Mouse (Mus musculus): ENCODE measurements around the gene Agfg2. TPM values are rescaled to one million over a fixed set of nuclear protein-coding genes. Genes with fewer than 3 reads are reported as not detected.

Agfg2 gene
- polyA plus RNA-seq, 1 experiment from 2014 or later = 23.0 TPM

DNA sequence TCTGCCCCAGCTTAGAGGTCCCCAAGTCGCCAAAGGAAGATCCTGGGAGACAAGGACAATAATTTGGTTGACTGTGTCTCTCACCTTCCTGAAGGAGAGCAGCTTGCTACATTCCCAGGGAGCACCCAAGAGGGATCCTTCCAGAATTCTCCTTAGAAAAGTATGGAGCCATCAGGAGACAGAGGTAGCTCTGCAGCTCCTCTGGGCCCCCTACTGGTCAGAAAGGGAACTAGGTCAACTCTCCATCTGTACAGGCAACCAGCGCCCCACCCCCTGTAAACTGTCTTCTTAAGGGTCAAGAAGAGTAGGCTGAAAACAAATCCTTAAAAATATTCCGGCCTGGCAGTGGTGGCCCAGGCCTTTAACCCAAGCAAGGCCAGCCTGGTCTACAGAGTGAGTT is 32.1 kb downstream of the Agfg2 start:
- Histone ChIP-seq H3K9me3 (no peaks in the 10 kb centered on the region), H3K4me1 (peaks cover 42% of the 10 kb centered on the region), H3K27ac (replicated peaks) (no peak overlapping the region), H3K36me3 (replicated peaks) (peaks cover 43% of the 10 kb centered on the region), H3K27me3 (replicated peaks; ENCODE audit: low read depth, poor library complexity, severe bottlenecking) (no peaks in the 10 kb centered on the region), H3K4me3 (no peak overlapping the region)
- peak; percentile 76 for DNase-seq (ENCODE audit: low spot score)
- WGBS = 17% methylated on average over 3 of the region's 3 CpGs

DNA sequence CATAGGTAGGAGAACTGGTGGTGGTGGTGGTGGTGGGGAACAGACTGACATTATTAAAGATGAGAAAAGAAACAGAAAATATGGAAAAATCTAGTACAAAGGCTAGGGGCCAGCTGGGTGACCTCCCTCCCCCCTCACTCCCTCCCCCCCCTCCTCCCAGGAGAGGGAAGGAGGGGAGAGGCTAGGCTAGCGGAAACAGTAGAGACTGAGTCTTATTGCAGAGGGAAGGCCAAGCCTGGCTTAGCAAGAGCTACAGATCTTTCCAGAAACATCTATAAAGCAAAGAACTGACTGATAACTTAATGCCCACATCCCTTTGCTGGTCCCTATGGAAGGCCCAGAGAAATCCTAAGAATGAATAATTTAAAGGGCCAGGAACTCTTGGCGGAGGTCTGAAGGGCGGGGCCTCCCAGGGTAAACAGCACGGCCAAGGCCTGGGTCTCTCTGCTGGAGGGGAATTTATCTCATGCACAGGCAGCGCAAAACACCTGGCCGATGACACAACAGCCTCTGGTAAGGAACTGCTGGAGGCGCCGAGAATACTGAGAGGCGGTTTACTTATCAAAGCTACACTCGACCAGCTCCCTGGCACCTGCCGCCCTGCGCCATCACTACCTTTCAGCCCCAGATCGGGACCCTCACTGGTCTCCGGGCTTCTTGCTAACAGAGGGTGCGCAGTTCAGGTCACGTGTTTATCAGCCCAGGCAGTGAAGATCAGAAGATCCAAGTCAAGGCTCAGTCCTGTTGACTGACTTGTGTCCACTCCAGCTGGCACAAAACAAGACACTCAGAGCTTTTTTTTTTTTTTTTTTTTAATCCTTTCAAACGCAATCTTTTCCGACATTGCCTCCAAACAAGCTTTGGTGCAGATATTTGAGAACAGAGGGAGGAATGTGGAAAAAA is 34.6 kb downstream of the Agfg2 start:
- Histone ChIP-seq H3K27me3 (replicated peaks; ENCODE audit: low read depth, poor library complexity, severe bottlenecking) (peaks cover 23% of the 10 kb centered on the region), H3K27ac (replicated peaks) (peak overlapping the region; percentile 57), H3K9me3 (no peaks in the 10 kb centered on the region), H3K4me1 (peaks cover 58% of the 10 kb centered on the region), H3K4me3 (peak overlapping the region; percentile 30; the same call in 1 of the 2 replicates), H3K36me3 (replicated peaks) (peaks cover 34% of the 10 kb centered on the region)
- peak; percentile 41 for DNase-seq (ENCODE audit: low spot score)
- 11% methylated on average over 18 of the region's 18 CpGs for WGBS

DNA sequence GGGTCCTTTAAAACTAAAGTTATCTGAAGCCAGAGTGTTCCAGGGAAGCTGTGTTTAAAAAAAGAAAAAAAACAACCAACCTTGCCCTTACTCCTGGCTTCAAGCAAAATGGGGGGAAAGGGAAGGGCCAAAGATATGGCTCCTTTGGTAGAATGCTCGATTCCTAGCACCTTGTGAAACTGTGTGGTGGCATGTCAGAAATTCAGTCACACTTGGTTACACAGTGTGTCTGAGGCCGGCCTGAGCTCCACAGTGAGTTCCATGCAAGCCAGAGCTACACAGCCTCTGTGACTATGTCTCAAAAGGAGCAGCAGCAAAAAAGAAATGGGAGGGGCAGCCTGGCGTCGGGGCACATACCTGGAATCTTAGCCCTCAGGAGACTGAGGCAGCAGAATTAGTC is 35.3 kb downstream of the Agfg2 start:
- H3K27ac ChIP-seq (replicated peaks) = peak overlapping the region; percentile 57; the same call in 1 of the 2 replicates
- DNase-seq (ENCODE audit: low spot score) = no peak
- peaks cover 30% of the 10 kb centered on the region for H3K27me3 ChIP-seq (replicated peaks; ENCODE audit: low read depth, poor library complexity, severe bottlenecking)
- 39% methylated on average over 4 of the region's 4 CpGs for WGBS
- peaks cover 62% of the 10 kb centered on the region for H3K4me1 ChIP-seq
- H3K4me3 ChIP-seq = no peak overlapping the region
- H3K9me3 ChIP-seq = no peaks in the 10 kb centered on the region
- H3K36me3 ChIP-seq (replicated peaks) = peaks cover 28% of the 10 kb centered on the region

DNA sequence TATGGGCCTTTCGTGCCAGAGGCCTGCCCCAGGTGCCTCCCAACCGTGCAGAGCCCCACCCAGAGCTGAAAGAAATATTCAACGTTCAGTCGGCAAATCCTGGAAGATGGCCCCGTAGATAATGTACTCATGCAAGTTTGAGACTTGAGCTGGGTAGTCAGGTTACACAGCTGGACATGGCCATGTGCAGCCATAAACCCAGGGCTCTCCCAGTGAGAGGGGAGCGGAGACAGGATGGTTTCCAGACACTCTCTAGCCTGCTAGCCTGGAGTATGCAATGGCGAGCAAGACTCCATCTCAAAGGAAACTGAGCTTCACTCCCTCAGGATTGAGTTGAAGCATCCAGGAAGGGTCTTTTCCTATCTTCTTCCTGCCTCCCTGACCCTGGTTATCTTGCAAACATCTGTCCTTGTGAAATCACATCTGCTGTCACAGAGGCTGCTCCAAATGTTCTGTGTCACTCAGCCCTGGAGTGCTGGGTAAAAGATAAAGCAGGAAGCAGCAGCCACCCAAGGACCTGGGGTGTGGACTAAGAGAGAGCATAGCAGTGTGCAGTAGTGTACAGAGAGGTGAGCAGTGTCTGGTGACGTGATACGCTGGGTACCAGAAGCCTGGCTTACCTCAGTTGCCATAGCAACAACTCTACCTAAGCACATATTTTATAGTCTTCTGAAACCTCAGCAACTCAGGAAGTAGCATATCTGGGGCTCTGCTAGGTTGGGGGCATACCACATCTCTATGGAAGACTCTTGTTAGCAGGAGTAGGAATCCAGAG is 36.5 kb downstream of the Agfg2 start:
- Histone ChIP-seq H3K9me3 (no peaks in the 10 kb centered on the region), H3K4me3 (no peak overlapping the region), H3K4me1 (peaks cover 66% of the 10 kb centered on the region), H3K27ac (replicated peaks) (no peak overlapping the region), H3K27me3 (replicated peaks; ENCODE audit: low read depth, poor library complexity, severe bottlenecking) (peaks cover 42% of the 10 kb centered on the region), H3K36me3 (replicated peaks) (peaks cover 19% of the 10 kb centered on the region)
- DNase-seq (ENCODE audit: low spot score) = no peak
- WGBS = 67% methylated on average over 9 of the region's 9 CpGs

GRCm38 (mm10) chr5:137645652-137646091 is 38.9 kb downstream of the Agfg2 start, which contains the start of gene Irs3:
Irs3 (minus strand) TSS chr5:137645714.
- peaks cover 27% of the 10 kb centered on the region for H3K36me3 ChIP-seq (replicated peaks)
- peaks cover 50% of the 10 kb centered on the region for H3K27me3 ChIP-seq (replicated peaks; ENCODE audit: low read depth, poor library complexity, severe bottlenecking)
- H3K4me3 ChIP-seq = peak within 1 kb of the TSS; percentile 54
- H3K27ac ChIP-seq (replicated peaks) = peak within 1 kb of the TSS; percentile 48; the same call in 1 of the 2 replicates
- H3K9me3 ChIP-seq = no peaks in the 10 kb centered on the region
- WGBS = 12% methylated on average over 11 of the region's 11 CpGs
- peak; percentile 47 for DNase-seq (ENCODE audit: low spot score)
- peaks cover 58% of the 10 kb centered on the region for H3K4me1 ChIP-seq

GRCm38 (mm10) chr5:137645091-137645651 is 39.4 kb downstream of the Agfg2 start:
- DNase-seq (ENCODE audit: low spot score) = peak; percentile 54
- Histone ChIP-seq H3K27me3 (replicated peaks; ENCODE audit: low read depth, poor library complexity, severe bottlenecking) (peaks cover 50% of the 10 kb centered on the region), H3K27ac (replicated peaks) (peak overlapping the region; percentile 48; the same call in 1 of the 2 replicates), H3K4me3 (peak overlapping the region; percentile 54), H3K9me3 (no peaks in the 10 kb centered on the region), H3K4me1 (peaks cover 61% of the 10 kb centered on the region), H3K36me3 (replicated peaks) (peaks cover 32% of the 10 kb centered on the region)
- 2% methylated on average over 44 of the region's 44 CpGs for WGBS

GRCm38 (mm10) chr5:137644484-137644883 is 40.0 kb downstream of the Agfg2 start:
- Histone ChIP-seq H3K4me1 (peaks cover 55% of the 10 kb centered on the region), H3K27ac (replicated peaks) (0 out of 2 replicates have a peak overlapping the region, but pooled peaks have one; percentile 44), H3K9me3 (no peaks in the 10 kb centered on the region), H3K36me3 (replicated peaks) (peaks cover 39% of the 10 kb centered on the region), H3K27me3 (replicated peaks; ENCODE audit: low read depth, poor library complexity, severe bottlenecking) (peaks cover 50% of the 10 kb centered on the region), H3K4me3 (peak overlapping the region; percentile 31)
- 38% methylated on average over 19 of the region's 19 CpGs for WGBS
- DNase-seq (ENCODE audit: low spot score) = peak; percentile 27

GRCm38 (mm10) chr5:137642886-137643285 is 41.6 kb downstream of the Agfg2 start:
- peaks cover 55% of the 10 kb centered on the region for H3K36me3 ChIP-seq (replicated peaks)
- H3K27me3 ChIP-seq (replicated peaks; ENCODE audit: low read depth, poor library complexity, severe bottlenecking) = peaks cover 50% of the 10 kb centered on the region
- 55% methylated on average over 4 of the region's 4 CpGs for WGBS
- H3K4me1 ChIP-seq = peaks cover 39% of the 10 kb centered on the region
- no peak overlapping the region for H3K4me3 ChIP-seq
- H3K27ac ChIP-seq (replicated peaks) = no peak overlapping the region
- no peak for DNase-seq (ENCODE audit: low spot score)
- no peaks in the 10 kb centered on the region for H3K9me3 ChIP-seq

GRCm38 (mm10) chr5:137641054-137641453 is 43.5 kb downstream of the Agfg2 start, which contains the start of gene Sap25:
Sap25 (plus strand) TSS chr5:137641334.
- WGBS = 90% methylated on average over 19 of the region's 19 CpGs
- Histone ChIP-seq H3K9me3 (no peaks in the 10 kb centered on the region), H3K36me3 (replicated peaks) (peaks cover 73% of the 10 kb centered on the region), H3K27ac (replicated peaks) (no peak within 1 kb of the TSS), H3K4me3 (no peak within 1 kb of the TSS), H3K27me3 (replicated peaks; ENCODE audit: low read depth, poor library complexity, severe bottlenecking) (peaks cover 38% of the 10 kb centered on the region), H3K4me1 (peaks cover 26% of the 10 kb centered on the region)
- DNase-seq (ENCODE audit: low spot score) = no peak

- WGBS = 81% methylated on average over 7 of the region's 7 CpGs
- no peak for DNase-seq (ENCODE audit: low spot score)
- H3K27ac ChIP-seq (replicated peaks) = no peak overlapping the region
- H3K9me3 ChIP-seq = no peaks in the 10 kb centered on the region
- no peak overlapping the region for H3K4me3 ChIP-seq
- H3K4me1 ChIP-seq = peaks cover 13% of the 10 kb centered on the region
- peaks cover 89% of the 10 kb centered on the region for H3K36me3 ChIP-seq (replicated peaks)
- H3K27me3 ChIP-seq (replicated peaks; ENCODE audit: low read depth, poor library complexity, severe bottlenecking) = peaks cover 23% of the 10 kb centered on the region
These were observed 45.1 kb downstream of the Agfg2 start for GRCm38 (mm10) chr5:137639472-137639871.

GRCm38 (mm10) chr5:137633397-137634084 is 51.0 kb downstream of the Agfg2 start:
- no peaks in the 10 kb centered on the region for H3K27me3 ChIP-seq (replicated peaks; ENCODE audit: low read depth, poor library complexity, severe bottlenecking)
- peaks cover 39% of the 10 kb centered on the region for H3K4me1 ChIP-seq
- DNase-seq (ENCODE audit: low spot score) = no peak
- no peak overlapping the region for H3K27ac ChIP-seq (replicated peaks)
- peaks cover 76% of the 10 kb centered on the region for H3K36me3 ChIP-seq (replicated peaks)
- peak overlapping the region; percentile 8; the same call in 1 of the 2 replicates for H3K4me3 ChIP-seq
- 74% methylated on average over 12 of the region's 12 CpGs for WGBS
- H3K9me3 ChIP-seq = no peaks in the 10 kb centered on the region

Measured in embryonic facial prominence, embryonic 10.5 days (tissue).